Mouse (Mus musculus) megakaryocyte, embryonic 14.5 days (primary cell): ENCODE data around the gene Poc1a. TPM values are rescaled to one million over a fixed set of nuclear protein-coding genes. Genes with fewer than 3 reads are reported as not detected.
A peak's percentile ranks its signal among the peaks of the same experiment; 100 is the strongest.

Experiments used
- H3K27me3 ChIP-seq: replicated peaks from 2 replicates; pipeline ENCODE3; 2012; ENCODE audit warnings: inconsistent platforms
- H3K36me3 ChIP-seq: replicated peaks from 2 replicates; pipeline ENCODE3; 2012; ENCODE audit warnings: low read length, inconsistent platforms, mixed read lengths
- H3K4me1 ChIP-seq: 2 replicates; pipeline ENCODE4 v1.6.1; 2012; ENCODE audit warnings: inconsistent platforms
- H3K4me3 ChIP-seq: replicated peaks from 2 replicates; pipeline ENCODE3; 2012; ENCODE audit warnings: moderate library complexity, mild to moderate bottlenecking, inconsistent platforms
- H3K9me3 ChIP-seq: 2 replicates; pipeline ENCODE4 v1.6.1; 2012; ENCODE audit warnings: inconsistent platforms
- FLI1 ChIP-seq: IDR thresholded peaks from 2 replicates; pipeline ENCODE4 v1.6.1; 2012; ENCODE audit warnings: low read length, inconsistent platforms, mixed read lengths
- GATA1 ChIP-seq: IDR thresholded peaks from 3 replicates; pipeline ENCODE4 v1.6.1; 2012; ENCODE audit warnings: mixed read lengths, low read length, inconsistent platforms, borderline replicate concordance
- polyA plus RNA-seq: library from polyadenylated mRNA; stranded (reverse); fragments of >175 nt; gene quantifications from 2 replicates; pipeline ENCODE4 v1.2.3, GENCODE M21; 2012; ENCODE audit warnings: low replicate concordance; ENCODE audit not compliant: insufficient read depth

Poc1a gene
- polyA plus RNA-seq, 1 experiment = 6.6 TPM

GRCm38 (mm10) chr9:106386181-106386864, 105.5 kb downstream of the Poc1a start:
- Histone ChIP-seq H3K36me3 (no peaks in the 10 kb centered on the region), H3K27me3 (peaks cover 75% of the 10 kb centered on the region), H3K9me3 (peaks cover 21% of the 10 kb centered on the region), H3K4me3 (no peak overlapping the region), H3K4me1 (peaks cover 32% of the 10 kb centered on the region)
- TF ChIP-seq GATA1 (no peak), FLI1 (no peak)

GRCm38 (mm10) chr9:106392828-106393527, 112.1 kb downstream of the Poc1a start:
- TF ChIP-seq GATA1 (no peak), FLI1 (no peak)
- no peaks in the 10 kb centered on the region for H3K36me3 ChIP-seq
- H3K4me3 ChIP-seq = no peak overlapping the region
- peaks cover 59% of the 10 kb centered on the region for H3K27me3 ChIP-seq
- peaks cover 51% of the 10 kb centered on the region for H3K4me1 ChIP-seq
- H3K9me3 ChIP-seq = peaks cover 15% of the 10 kb centered on the region

DNA sequence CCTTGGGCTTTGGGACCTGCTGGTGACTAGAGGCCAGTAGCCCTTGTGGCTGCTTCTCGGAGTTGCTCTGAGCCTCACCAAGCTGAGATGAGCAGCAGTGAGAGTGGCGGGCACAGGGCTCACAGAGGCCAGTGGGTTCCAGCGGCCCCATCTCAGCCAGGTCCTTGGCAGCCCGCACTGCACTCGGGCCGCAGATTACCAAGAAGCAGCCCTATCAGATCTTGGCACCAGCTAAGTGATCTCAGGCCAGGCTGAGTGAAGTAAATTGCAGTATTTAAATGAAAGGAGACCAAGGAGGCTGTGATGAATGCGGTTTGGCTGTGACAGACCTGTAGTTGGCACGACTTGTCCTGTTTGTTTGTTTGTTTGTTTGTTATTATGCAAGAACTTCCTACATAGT, 112.7 kb downstream of the Poc1a start:
- TF ChIP-seq GATA1 (no peak), FLI1 (no peak)
- H3K4me1 ChIP-seq = peaks cover 54% of the 10 kb centered on the region
- H3K36me3 ChIP-seq = no peaks in the 10 kb centered on the region
- no peak overlapping the region for H3K4me3 ChIP-seq
- H3K9me3 ChIP-seq = peaks cover 13% of the 10 kb centered on the region
- peaks cover 57% of the 10 kb centered on the region for H3K27me3 ChIP-seq

GRCm38 (mm10) chr9:106394649-106395602, 114.1 kb downstream of the Poc1a start:
- H3K9me3 ChIP-seq = no peaks in the 10 kb centered on the region
- H3K4me3 ChIP-seq = peak overlapping the region; percentile 10
- peaks cover 58% of the 10 kb centered on the region for H3K27me3 ChIP-seq
- H3K4me1 ChIP-seq = peaks cover 61% of the 10 kb centered on the region
- no peak for TF ChIP-seq FLI1
- no peak for TF ChIP-seq GATA1
- no peaks in the 10 kb centered on the region for H3K36me3 ChIP-seq

- no peaks in the 10 kb centered on the region for H3K36me3 ChIP-seq
- peaks cover 61% of the 10 kb centered on the region for H3K4me1 ChIP-seq
- no peaks in the 10 kb centered on the region for H3K9me3 ChIP-seq
- no peak overlapping the region for H3K4me3 ChIP-seq
- peaks cover 71% of the 10 kb centered on the region for H3K27me3 ChIP-seq
- TF ChIP-seq GATA1 = no peak
These were observed 116.9 kb downstream of the Poc1a start for GRCm38 (mm10) chr9:106397733-106398132.

DNA sequence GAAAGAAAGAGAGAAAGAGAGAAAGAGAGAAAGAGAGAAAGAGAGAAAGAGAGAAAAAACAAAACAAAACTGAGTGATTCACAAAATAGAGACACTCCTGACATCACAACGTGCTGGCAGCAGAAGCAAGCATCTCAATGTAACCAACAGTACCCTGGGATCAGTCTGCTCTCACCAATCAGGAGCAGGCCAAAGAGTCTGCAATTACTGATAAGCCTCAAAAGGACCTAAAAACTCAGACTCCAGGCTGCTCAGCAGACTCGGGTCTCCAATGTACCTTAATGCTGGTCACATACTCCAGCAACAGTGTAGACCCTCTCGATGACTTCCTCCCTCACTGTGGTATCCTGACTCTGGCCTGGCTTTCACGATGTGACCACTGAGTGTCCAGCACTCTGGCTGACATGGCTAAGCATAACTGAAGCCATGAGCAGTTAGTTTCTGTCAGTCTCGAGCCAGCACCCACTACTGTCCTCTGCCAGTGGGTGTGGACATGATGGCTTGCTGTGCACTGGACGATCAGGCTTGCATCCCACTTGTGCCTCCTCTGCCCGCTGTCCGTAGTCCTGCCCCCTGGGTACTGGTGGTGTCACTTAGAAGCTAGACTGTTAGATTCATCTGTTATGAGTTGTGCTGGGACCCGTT, 117.9 kb downstream of the Poc1a start:
- Histone ChIP-seq H3K27me3 (peaks cover 71% of the 10 kb centered on the region), H3K4me3 (peak overlapping the region; percentile 50), H3K36me3 (no peaks in the 10 kb centered on the region), H3K9me3 (no peaks in the 10 kb centered on the region), H3K4me1 (peaks cover 59% of the 10 kb centered on the region)
- no peak for TF ChIP-seq GATA1
- no peak for TF ChIP-seq FLI1

DNA sequence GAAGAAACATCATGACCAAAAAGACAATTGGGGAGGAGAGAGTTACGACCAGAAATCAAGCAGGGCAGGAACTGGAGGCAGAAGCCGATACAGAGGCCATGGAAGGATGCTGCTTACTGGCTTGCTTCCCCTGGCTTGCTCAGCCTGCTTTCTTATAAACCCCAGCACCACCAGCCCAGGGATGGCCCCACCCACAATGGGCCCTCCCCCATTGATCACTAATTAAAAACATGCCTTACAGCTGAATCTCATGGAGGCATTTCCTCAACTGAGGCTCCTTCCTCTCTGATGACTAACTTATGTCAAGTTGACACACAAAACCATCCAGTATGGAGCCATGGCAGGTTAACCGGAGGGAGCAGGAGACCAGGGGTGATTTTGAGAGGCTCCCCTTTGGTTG, 118.9 kb downstream of the Poc1a start:
- no peaks in the 10 kb centered on the region for H3K9me3 ChIP-seq
- TF ChIP-seq FLI1 (no peak), GATA1 (no peak)
- H3K27me3 ChIP-seq = peaks cover 65% of the 10 kb centered on the region
- peaks cover 49% of the 10 kb centered on the region for H3K4me1 ChIP-seq
- H3K4me3 ChIP-seq = no peak overlapping the region
- no peaks in the 10 kb centered on the region for H3K36me3 ChIP-seq

Other genes with a start within 250 kb of the Poc1a start
- gene Col6a4, start 184.3 kb upstream of the Poc1a start, polyA plus RNA-seq = not detected in 2 replicates
- gene Glyctk, start 122.9 kb upstream of the Poc1a start, polyA plus RNA-seq = 1.1 and 4.1 TPM in 2 replicates
- 3.7 and 4.5 TPM in 2 replicates for gene Wdr82, start 110.1 kb upstream of the Poc1a start, polyA plus RNA-seq
- gene Ppm1m, start 81.3 kb upstream of the Poc1a start, polyA plus RNA-seq = 8.2 and 12.4 TPM in 2 replicates
- gene Twf2, start 78.0 kb upstream of the Poc1a start, polyA plus RNA-seq = 149 TPM in 2 replicates
- gene Tlr9, start 58.5 kb upstream of the Poc1a start, polyA plus RNA-seq = 0.63 and 2.3 TPM in 2 replicates
- 13.1 and 14.8 TPM in 2 replicates for gene Alas1, start 32.4 kb upstream of the Poc1a start, polyA plus RNA-seq
- 6.2 and 7.5 TPM in 2 replicates for gene Dusp7, start 87.6 kb downstream of the Poc1a start, polyA plus RNA-seq
- 30.4 and 41.5 TPM in 2 replicates for gene Rpl29, start 148.4 kb downstream of the Poc1a start, polyA plus RNA-seq
- gene Acy1, start 157.3 kb downstream of the Poc1a start, polyA plus RNA-seq = 3.3 and 4.4 TPM in 2 replicates
- 2.4 TPM in 1 of 2 replicates, not detected in the other for gene Abhd14b, start 166.4 kb downstream of the Poc1a start, polyA plus RNA-seq
- 3.3 and 10.6 TPM in 2 replicates for gene Abhd14a, start 166.6 kb downstream of the Poc1a start, polyA plus RNA-seq
- 33.5 and 43.6 TPM in 2 replicates for gene Pcbp4, start 172.2 kb downstream of the Poc1a start, polyA plus RNA-seq
- gene Gpr62, start 184.9 kb downstream of the Poc1a start, polyA plus RNA-seq = 0.39 TPM in 1 of 2 replicates, not detected in the other
- 198 and 662 TPM in 2 replicates for gene Rrp9, start 194.9 kb downstream of the Poc1a start, polyA plus RNA-seq
- gene Parp3, start 195.9 kb downstream of the Poc1a start, polyA plus RNA-seq = 2.6 and 5.6 TPM in 2 replicates
- not detected in 2 replicates for gene Iqcf1, start 218.9 kb downstream of the Poc1a start, polyA plus RNA-seq
- gene Iqcf5, start 233.5 kb downstream of the Poc1a start, polyA plus RNA-seq = not detected in 2 replicates